Mouse (Mus musculus) forebrain, embryonic 15.5 days (tissue): ENCODE data around the gene Lyg2. TPM values are rescaled to one million over a fixed set of nuclear protein-coding genes. Genes with fewer than 3 reads are reported as not detected.

Source experiments
- ATAC-seq: fragments of 200-750 bp; cut with Nextera tagmentation; replicated peaks from 2 replicates; pipeline ENCODE4 v1.8.0; 2017; ENCODE audit warnings: mild to moderate bottlenecking, moderate TSS enrichment, moderate library complexity
- H3K27ac ChIP-seq: fragments of 300-500 bp; sonication (generic); replicated peaks from 2 replicates; pipeline ENCODE4 v1.5.1; 2015; ENCODE audit warnings: mild to moderate bottlenecking, inconsistent platforms
- H3K27me3 ChIP-seq: fragments of 300-500 bp; sonication (generic); 2 replicates; pipeline ENCODE4 v1.6.1; 2015; ENCODE audit warnings: inconsistent platforms
- H3K36me3 ChIP-seq: fragments of 300-500 bp; sonication (generic); 2 replicates; pipeline ENCODE4 v1.6.1; 2015; ENCODE audit warnings: mild to moderate bottlenecking, inconsistent platforms
- H3K4me1 ChIP-seq: fragments of 300-500 bp; sonication (generic); 2 replicates; pipeline ENCODE4 v1.6.1; 2015; ENCODE audit warnings: inconsistent platforms
- H3K4me2 ChIP-seq: fragments of 300-500 bp; sonication (generic); replicated peaks from 2 replicates; pipeline ENCODE4 v1.6.1; 2015; ENCODE audit warnings: mild to moderate bottlenecking, inconsistent platforms
- H3K4me3 ChIP-seq: fragments of 300-500 bp; sonication (generic); 2 replicates; pipeline ENCODE4 v1.5.1; 2015; ENCODE audit warnings: mild to moderate bottlenecking, inconsistent platforms
- H3K9ac ChIP-seq: fragments of 300-500 bp; sonication (generic); replicated peaks from 2 replicates; pipeline ENCODE4 v1.6.1; 2015; ENCODE audit warnings: mild to moderate bottlenecking, inconsistent platforms
- H3K9me3 ChIP-seq: fragments of 300-500 bp; sonication (generic); 2 replicates; pipeline ENCODE4 v1.6.1; 2016; ENCODE audit warnings: inconsistent platforms
- WGBS: fragments of 180-500 bp; shearing (Covaris S2); methylation state at CpG from one replicate; pipeline ENCODE4 v1.1.7; 2015; ENCODE audit warnings: mixed read lengths; 5-methylcytosine and 5-hydroxymethylcytosine counted together
- polyA plus RNA-seq: library from polyadenylated mRNA; unstranded; fragments of >200 nt; fragmentation: Nextera tagmentation; extraction: Ambion mirVana; gene quantifications from 2 replicates; pipeline ENCODE4 v1.2.1, GENCODE M21; 2015

Lyg2 gene
- polyA plus RNA-seq, result not detected in 2 replicates

GRCm38 (mm10) chr1:37916393-37916792 lies at the start of gene Lyg2:
Lyg2 (minus strand) TSS chr1:37916493.
- Histone ChIP-seq H3K27me3 (no peaks in the 10 kb centered on the region), H3K36me3 (no peaks in the 10 kb centered on the region), H3K9ac (no peak within 1 kb of the TSS), H3K27ac (no peak within 1 kb of the TSS), H3K4me2 (no peak within 1 kb of the TSS), H3K4me1 (no peaks in the 10 kb centered on the region), H3K4me3 (no peak within 1 kb of the TSS), H3K9me3 (no peaks in the 10 kb centered on the region)
- WGBS, result 42% methylated on average over 5 of the region's 5 CpGs
- ATAC-seq, result no peak

GRCm38 (mm10) chr1:37965571-37965970 lies 49.3 kb upstream of the Lyg2 start:
- no peaks in the 10 kb centered on the region for H3K27me3 ChIP-seq
- H3K9ac ChIP-seq, result no peak overlapping the region
- no peaks in the 10 kb centered on the region for H3K9me3 ChIP-seq
- 62% methylated on average over 10 of the region's 10 CpGs for WGBS
- no peaks in the 10 kb centered on the region for H3K4me1 ChIP-seq
- ATAC-seq, result no peak
- H3K36me3 ChIP-seq, result no peaks in the 10 kb centered on the region
- H3K27ac ChIP-seq, result no peak overlapping the region
- no peak overlapping the region for H3K4me3 ChIP-seq
- no peak overlapping the region for H3K4me2 ChIP-seq

- WGBS, result 42% methylated on average over 5 of the region's 5 CpGs
- H3K9ac ChIP-seq, result no peak overlapping the region
- no peaks in the 10 kb centered on the region for H3K36me3 ChIP-seq
- H3K4me2 ChIP-seq, result no peak overlapping the region
- no peaks in the 10 kb centered on the region for H3K9me3 ChIP-seq
- no peak for ATAC-seq
- H3K27me3 ChIP-seq, result no peaks in the 10 kb centered on the region
- no peak overlapping the region for H3K27ac ChIP-seq
- H3K4me1 ChIP-seq, result peaks cover 7% of the 10 kb centered on the region; the same call in 1 of the 2 replicates
- H3K4me3 ChIP-seq, result no peak overlapping the region
These were observed 43.2 kb upstream of the Lyg2 start for GRCm38 (mm10) chr1:37959486-37959885.

- WGBS, result 81% methylated on average over 2 of the region's 2 CpGs
These were observed 42.2 kb upstream of the Lyg2 start for GRCm38 (mm10) chr1:37958516-37958915.

GRCm38 (mm10) chr1:37957659-37958058 lies 41.4 kb upstream of the Lyg2 start, which contains the start of gene Lyg1:
Lyg1 (minus strand) TSS chr1:37957759.
- H3K36me3 ChIP-seq, result no peaks in the 10 kb centered on the region
- H3K4me2 ChIP-seq, result no peak within 1 kb of the TSS
- H3K27me3 ChIP-seq, result no peaks in the 10 kb centered on the region
- H3K4me1 ChIP-seq, result peaks cover 7% of the 10 kb centered on the region; the same call in 1 of the 2 replicates
- H3K9ac ChIP-seq, result no peak within 1 kb of the TSS
- H3K4me3 ChIP-seq, result no peak within 1 kb of the TSS
- ATAC-seq, result no peak
- H3K27ac ChIP-seq, result no peak within 1 kb of the TSS
- 78% methylated on average over 5 of the region's 5 CpGs for WGBS
- H3K9me3 ChIP-seq, result no peaks in the 10 kb centered on the region

More at GRCm38 (mm10) chr1:37958516-37958915, 42.2 kb upstream of the Lyg2 start:
- Histone ChIP-seq H3K9ac (no peak overlapping the region), H3K9me3 (no peaks in the 10 kb centered on the region), H3K27ac (no peak overlapping the region), H3K4me3 (no peak overlapping the region), H3K27me3 (no peaks in the 10 kb centered on the region), H3K36me3 (no peaks in the 10 kb centered on the region), H3K4me1 (peaks cover 7% of the 10 kb centered on the region; the same call in 1 of the 2 replicates), H3K4me2 (no peak overlapping the region)
- no peak for ATAC-seq

- H3K4me2 ChIP-seq, result no peak overlapping the region
- H3K9ac ChIP-seq, result no peak overlapping the region
- no peaks in the 10 kb centered on the region for H3K36me3 ChIP-seq
- 22% methylated on average over 3 of the region's 3 CpGs for WGBS
- no peak for ATAC-seq
- H3K4me1 ChIP-seq, result peaks cover 7% of the 10 kb centered on the region; the same call in 1 of the 2 replicates
- no peak overlapping the region for H3K4me3 ChIP-seq
- H3K27me3 ChIP-seq, result no peaks in the 10 kb centered on the region
- H3K9me3 ChIP-seq, result no peaks in the 10 kb centered on the region
- no peak overlapping the region for H3K27ac ChIP-seq
These were observed 40.6 kb upstream of the Lyg2 start for GRCm38 (mm10) chr1:37956690-37957431.

- no peak overlapping the region for H3K4me3 ChIP-seq
- H3K36me3 ChIP-seq, result no peaks in the 10 kb centered on the region
- no peaks in the 10 kb centered on the region for H3K27me3 ChIP-seq
- H3K4me1 ChIP-seq, result peaks cover 7% of the 10 kb centered on the region; the same call in 1 of the 2 replicates
- ATAC-seq, result no peak
- H3K27ac ChIP-seq, result no peak overlapping the region
- H3K9me3 ChIP-seq, result no peaks in the 10 kb centered on the region
- 96% methylated on average over 2 of the region's 2 CpGs for WGBS
- H3K9ac ChIP-seq, result no peak overlapping the region
- no peak overlapping the region for H3K4me2 ChIP-seq
These were observed 39.0 kb upstream of the Lyg2 start for GRCm38 (mm10) chr1:37955251-37955650.

- H3K4me3 ChIP-seq, result no peak overlapping the region
- H3K27ac ChIP-seq, result no peak overlapping the region
- peaks cover 7% of the 10 kb centered on the region; the same call in 1 of the 2 replicates for H3K4me1 ChIP-seq
- no peaks in the 10 kb centered on the region for H3K9me3 ChIP-seq
- 85% methylated on average over 7 of the region's 7 CpGs for WGBS
- no peak overlapping the region for H3K9ac ChIP-seq
- H3K36me3 ChIP-seq, result no peaks in the 10 kb centered on the region
- no peak for ATAC-seq
- H3K4me2 ChIP-seq, result no peak overlapping the region
- H3K27me3 ChIP-seq, result no peaks in the 10 kb centered on the region
These were observed 38.5 kb upstream of the Lyg2 start for GRCm38 (mm10) chr1:37954786-37955185.

- Histone ChIP-seq H3K4me1 (no peaks in the 10 kb centered on the region), H3K9me3 (no peaks in the 10 kb centered on the region), H3K36me3 (no peaks in the 10 kb centered on the region), H3K4me2 (no peak overlapping the region), H3K27me3 (no peaks in the 10 kb centered on the region), H3K9ac (no peak overlapping the region), H3K27ac (no peak overlapping the region), H3K4me3 (no peak overlapping the region)
- ATAC-seq, result no peak
- 81% methylated on average over 2 of the region's 2 CpGs for WGBS
These were observed 32.6 kb upstream of the Lyg2 start for GRCm38 (mm10) chr1:37948906-37949305.

GRCm38 (mm10) chr1:37931806-37932205 lies 15.5 kb upstream of the Lyg2 start:
- no peaks in the 10 kb centered on the region for H3K4me1 ChIP-seq
- H3K4me2 ChIP-seq, result no peak overlapping the region
- 15% methylated on average over 3 of the region's 3 CpGs for WGBS
- no peak for ATAC-seq
- H3K36me3 ChIP-seq, result no peaks in the 10 kb centered on the region
- no peak overlapping the region for H3K9ac ChIP-seq
- no peak overlapping the region for H3K4me3 ChIP-seq
- H3K27me3 ChIP-seq, result no peaks in the 10 kb centered on the region
- no peak overlapping the region for H3K27ac ChIP-seq
- H3K9me3 ChIP-seq, result no peaks in the 10 kb centered on the region

GRCm38 (mm10) chr1:37925971-37926370 lies 9.7 kb upstream of the Lyg2 start:
- no peaks in the 10 kb centered on the region for H3K27me3 ChIP-seq
- H3K4me1 ChIP-seq, result no peaks in the 10 kb centered on the region
- no peak overlapping the region for H3K4me3 ChIP-seq
- ATAC-seq, result no peak
- no peak overlapping the region for H3K4me2 ChIP-seq
- H3K9ac ChIP-seq, result no peak overlapping the region
- no peaks in the 10 kb centered on the region for H3K36me3 ChIP-seq
- H3K27ac ChIP-seq, result no peak overlapping the region
- no peaks in the 10 kb centered on the region for H3K9me3 ChIP-seq
- WGBS, result 73% methylated on average over 8 of the region's 8 CpGs

GRCm38 (mm10) chr1:37922536-37922935 lies 6.2 kb upstream of the Lyg2 start:
- Histone ChIP-seq H3K4me3 (no peak overlapping the region), H3K9me3 (no peaks in the 10 kb centered on the region), H3K27ac (no peak overlapping the region), H3K4me2 (no peak overlapping the region), H3K9ac (no peak overlapping the region), H3K4me1 (no peaks in the 10 kb centered on the region), H3K27me3 (no peaks in the 10 kb centered on the region), H3K36me3 (no peaks in the 10 kb centered on the region)
- ATAC-seq, result no peak
- 62% methylated on average over 8 of the region's 8 CpGs for WGBS

- no peak overlapping the region for H3K27ac ChIP-seq
These were observed 1.8 kb upstream of the Lyg2 start for GRCm38 (mm10) chr1:37918096-37918495.

More at GRCm38 (mm10) chr1:37918096-37918495, 1.8 kb upstream of the Lyg2 start:
- Histone ChIP-seq H3K4me3 (no peak overlapping the region), H3K36me3 (no peaks in the 10 kb centered on the region), H3K9ac (no peak overlapping the region), H3K9me3 (no peaks in the 10 kb centered on the region), H3K27me3 (no peaks in the 10 kb centered on the region), H3K4me1 (no peaks in the 10 kb centered on the region), H3K4me2 (no peak overlapping the region)
- 83% methylated on average over 6 of the region's 6 CpGs for WGBS
- no peak for ATAC-seq
